Mouse (Mus musculus) activated CD4-positive, CD25-positive, alpha-beta regulatory T cell, adult 9 weeks (primary cell): ENCODE data around the gene Olfr527. TPM values are rescaled to one million over a fixed set of nuclear protein-coding genes. Genes with fewer than 3 reads are reported as not detected.

Experiments
- polyA plus RNA-seq: library from polyadenylated mRNA; unstranded; fragments of 100-300 nt; shearing (Covaris generic); gene quantifications from one replicate; pipeline ENCODE4 v1.2.1, GENCODE M21; 2017

Gene Olfr527
- polyA plus RNA-seq, result not detected

DNA sequence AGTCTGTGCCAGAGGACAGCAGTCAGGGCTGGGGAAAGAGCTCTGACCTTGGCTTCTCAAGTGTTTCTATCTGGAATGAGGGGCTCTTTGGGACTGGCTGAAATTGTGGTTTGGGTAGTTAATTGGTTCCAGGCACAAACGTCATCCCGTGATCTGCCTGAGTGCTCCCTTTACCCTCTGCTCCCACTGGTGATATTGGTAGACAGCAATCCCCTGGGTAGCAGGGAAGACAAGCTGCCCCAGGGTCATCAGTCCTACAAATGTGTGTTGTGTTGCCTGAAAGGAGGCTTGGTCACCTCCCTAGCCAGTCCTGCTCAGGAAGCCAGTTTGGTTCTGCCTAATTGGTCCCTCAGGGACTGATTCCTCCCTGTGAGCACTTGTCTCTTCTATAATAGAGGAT is at the start of gene Olfr527:
Gene Olfr527, plus strand, starts transcription at position 301 of the 400 bp plus-strand sequence.

DNA sequence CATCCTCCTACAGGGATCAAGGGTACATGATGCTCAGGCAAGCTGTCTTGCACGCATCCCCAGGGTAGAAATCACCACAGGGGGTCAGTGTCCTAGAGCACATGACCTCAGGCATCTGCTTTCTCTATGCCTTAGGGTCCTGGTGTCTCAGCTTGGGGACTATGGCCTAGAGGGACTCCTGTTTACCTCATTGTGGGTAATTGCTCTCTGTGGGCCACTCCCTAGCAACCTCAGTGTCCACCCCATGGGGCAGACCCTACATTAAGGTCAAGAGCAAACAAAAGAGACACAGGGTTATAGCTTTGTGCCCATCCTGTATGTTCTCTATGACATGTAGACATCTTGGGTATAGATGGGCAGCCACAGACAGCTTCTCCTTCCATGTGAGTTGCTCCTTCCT is 13.3 kb upstream of the Olfr527 start, which contains the start of gene Olfr525:
Gene Olfr525, plus strand, starts transcription at position 301 of the 400 bp plus-strand sequence.

DNA sequence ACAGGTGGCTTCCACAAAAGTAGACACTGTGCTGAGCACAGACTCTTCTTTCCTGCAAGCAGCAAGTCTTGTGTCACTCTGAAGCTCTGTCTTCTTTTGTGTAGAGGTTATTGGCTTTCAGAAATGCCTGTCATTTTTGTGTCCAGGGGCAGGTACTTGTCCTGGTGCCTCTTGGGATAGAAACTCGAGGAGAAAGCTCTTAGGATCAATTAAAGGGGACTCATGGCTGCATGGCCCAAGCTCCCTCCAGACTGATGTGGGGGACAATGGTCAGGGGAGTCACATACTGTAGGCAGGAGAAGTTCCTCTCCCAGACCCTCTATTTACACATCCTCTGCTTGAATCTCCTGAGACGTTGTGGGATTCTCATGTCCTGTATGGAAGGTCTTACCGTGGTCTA is 27.8 kb downstream of the Olfr527 start, which contains the start of gene Olfr60:
Gene Olfr60, minus strand, starts transcription at position 101 of the 400 bp plus-strand sequence.

DNA sequence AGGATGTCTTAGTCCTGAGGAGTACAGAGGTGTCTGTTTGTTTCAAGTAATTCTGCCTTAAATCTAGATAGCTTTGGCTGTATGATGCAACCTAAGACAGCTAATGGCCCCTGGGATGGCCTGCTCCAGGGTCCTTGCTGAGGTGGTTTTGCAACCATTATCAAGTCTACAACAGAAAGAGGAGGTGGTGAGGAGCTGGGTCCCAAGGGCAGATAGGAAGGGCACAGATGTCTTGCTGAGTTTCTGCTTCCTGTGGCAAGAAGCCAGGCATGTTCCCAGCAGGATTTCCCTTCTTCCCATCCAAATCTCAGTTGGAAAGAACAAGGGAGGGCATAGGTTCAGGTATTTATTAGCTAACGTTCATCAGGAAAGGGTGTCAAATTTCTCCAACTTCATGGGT is 42.4 kb downstream of the Olfr527 start, which contains the start of gene Olfr530:
Gene Olfr530, minus strand, starts transcription at position 101 of the 400 bp plus-strand sequence.

Other genes with a start within 250 kb of the Olfr527 start
- not detected for gene Prap1, start 240.6 kb upstream of the Olfr527 start, polyA plus RNA-seq
- gene Fuom, start 231.6 kb upstream of the Olfr527 start, polyA plus RNA-seq, result 12.2 TPM
- gene Paox, start 218.2 kb upstream of the Olfr527 start, polyA plus RNA-seq, result 3.5 TPM
- gene Echs1, start 217.5 kb upstream of the Olfr527 start, polyA plus RNA-seq, result 60.8 TPM
- gene Mtg1, start 196.5 kb upstream of the Olfr527 start, polyA plus RNA-seq, result 30.8 TPM
- gene Sprn, start 179.1 kb upstream of the Olfr527 start, polyA plus RNA-seq, result not detected
- gene Olfr522, start 169.3 kb upstream of the Olfr527 start, polyA plus RNA-seq, result not detected
- not detected for gene Olfr523, start 160.8 kb upstream of the Olfr527 start, polyA plus RNA-seq
- not detected for gene Olfr524, start 128.1 kb upstream of the Olfr527 start, polyA plus RNA-seq
- gene Cd163l1, start 115.8 kb upstream of the Olfr527 start, polyA plus RNA-seq, result not detected
- gene 5830411N06Rik, start 86.7 kb upstream of the Olfr527 start, polyA plus RNA-seq, result 0.56 TPM
- not detected for gene Olfr525, start 13.2 kb upstream of the Olfr527 start, polyA plus RNA-seq
- 0.27 TPM for gene Olfr60, start 27.7 kb downstream of the Olfr527 start, polyA plus RNA-seq
- not detected for gene Olfr530, start 42.3 kb downstream of the Olfr527 start, polyA plus RNA-seq
- not detected for gene Olfr531, start 68.9 kb downstream of the Olfr527 start, polyA plus RNA-seq
- not detected for gene Olfr532, start 87.6 kb downstream of the Olfr527 start, polyA plus RNA-seq
- not detected for gene Olfr533, start 129.4 kb downstream of the Olfr527 start, polyA plus RNA-seq
- not detected for gene Olfr535, start 150.2 kb downstream of the Olfr527 start, polyA plus RNA-seq
- gene Olfr536, start 173.4 kb downstream of the Olfr527 start, polyA plus RNA-seq, result not detected
- not detected for gene Olfr538, start 233.9 kb downstream of the Olfr527 start, polyA plus RNA-seq